Mouse (Mus musculus) thymus, adult 2 months (tissue): ENCODE results near the gene Mrpl34. TPM values are rescaled to one million over a fixed set of nuclear protein-coding genes. Genes with fewer than 3 reads are reported as not detected.

Experiments used
- DNase-seq: peaks from one replicate; pipeline ENCODE4 v3.0.0; 2021
- H3K27ac ChIP-seq: fragments of 200-500 bp; 2 replicates; pipeline ENCODE4 v1.5.1; 2012; ENCODE audit warnings: low read length, control low read depth; ENCODE audit not compliant: control insufficient read depth, insufficient read depth
- H3K27me3 ChIP-seq: fragments of 200-500 bp; 2 replicates; pipeline ENCODE4 v1.6.1; 2012; ENCODE audit warnings: mild to moderate bottlenecking, low read length, moderate library complexity, mixed read lengths; ENCODE audit not compliant: control insufficient read depth, insufficient read depth
- H3K36me3 ChIP-seq: fragments of 200-500 bp; 2 replicates; pipeline ENCODE4 v1.6.1; 2012; ENCODE audit warnings: mild to moderate bottlenecking, low read length, moderate library complexity; ENCODE audit not compliant: control insufficient read depth, insufficient read depth
- H3K4me1 ChIP-seq: fragments of 200-500 bp; replicated peaks from 2 replicates; pipeline ENCODE4 v1.6.1; 2012; ENCODE audit warnings: low read length; ENCODE audit not compliant: control insufficient read depth, insufficient read depth
- H3K4me3 ChIP-seq: fragments of 200-500 bp; 2 replicates; pipeline ENCODE4 v1.5.1; 2012; ENCODE audit warnings: mild to moderate bottlenecking, low read length, control low read depth, moderate library complexity; ENCODE audit not compliant: control insufficient read depth, insufficient read depth
- CTCF ChIP-seq: fragments of 200-500 bp; IDR thresholded peaks from 2 replicates; pipeline ENCODE4 v1.5.1; 2012; ENCODE audit warnings: mild to moderate bottlenecking, control low read depth, low read length, moderate library complexity, borderline replicate concordance; ENCODE audit not compliant: control insufficient read depth, poor library complexity, insufficient read depth; ENCODE audit errors: extremely low read depth
- POLR2A ChIP-seq: fragments of 200-500 bp; IDR thresholded peaks from 2 replicates; pipeline ENCODE4 v1.6.1; 2012; ENCODE audit warnings: mild to moderate bottlenecking, low read length, control low read depth, moderate library complexity; ENCODE audit not compliant: control insufficient read depth, poor library complexity, insufficient read depth; ENCODE audit errors: extremely low read depth
- WGBS: fragments of 180-500 bp; shearing (Covaris S2); methylation state at CpG from one replicate; pipeline ENCODE4 v1.1.7; 2018; 5-methylcytosine and 5-hydroxymethylcytosine counted together
- polyA plus RNA-seq: library from polyadenylated mRNA; depleted of rRNA; stranded (reverse); fragments of >200 nt; gene quantifications from 2 replicates; pipeline ENCODE4 v1.2.3, GENCODE M21; 2012; rRNA removed

The Mrpl34 gene
- polyA plus RNA-seq, 1 experiment: 125 TPM

- no peaks in the 10 kb centered on the region for H3K4me1 ChIP-seq
- 86% methylated on average over 5 of the region's 5 CpGs for WGBS
- no peak for DNase-seq
- no peak overlapping the region for H3K4me3 ChIP-seq
- peaks cover 3% of the 10 kb centered on the region; the same call in 1 of the 2 replicates for H3K27me3 ChIP-seq
- TF ChIP-seq CTCF (no peak), POLR2A (no peak)
- no peak overlapping the region for H3K27ac ChIP-seq
- H3K36me3 ChIP-seq: no peaks in the 10 kb centered on the region
Observed at GRCm38 (mm10) chr8:71515043-71515442, 50.3 kb downstream of the Mrpl34 start.

Other genes with a start within 250 kb of the Mrpl34 start
- gene Myo9b, start 192.2 kb upstream of the Mrpl34 start, polyA plus RNA-seq: 82.5 and 90.7 TPM in 2 replicates
- 17.7 and 18.5 TPM in 2 replicates for gene Haus8, start 192.0 kb upstream of the Mrpl34 start, polyA plus RNA-seq
- gene Use1, start 98.1 kb upstream of the Mrpl34 start, polyA plus RNA-seq: 133 and 156 TPM in 2 replicates
- 34.9 and 36.1 TPM in 2 replicates for gene Ocel1, start 93.7 kb upstream of the Mrpl34 start, polyA plus RNA-seq
- gene Nr2f6, start 83.0 kb upstream of the Mrpl34 start, polyA plus RNA-seq: 71.2 and 71.5 TPM in 2 replicates
- 9.9 and 13.6 TPM in 2 replicates for gene Ushbp1, start 69.2 kb upstream of the Mrpl34 start, polyA plus RNA-seq
- 219 and 225 TPM in 2 replicates for gene Babam1, start 68.1 kb upstream of the Mrpl34 start, polyA plus RNA-seq
- 60.0 and 72.6 TPM in 2 replicates for gene Ankle1, start 58.9 kb upstream of the Mrpl34 start, polyA plus RNA-seq
- gene Abhd8, start 1.3 kb upstream of the Mrpl34 start, polyA plus RNA-seq: 282 and 336 TPM in 2 replicates
- gene Dda1, start 4.2 kb downstream of the Mrpl34 start, polyA plus RNA-seq: 201 and 216 TPM in 2 replicates
- gene Ano8, start 21.0 kb downstream of the Mrpl34 start, polyA plus RNA-seq: 34.8 and 40.7 TPM in 2 replicates
- 56.8 and 58.7 TPM in 2 replicates for gene Gtpbp3, start 23.1 kb downstream of the Mrpl34 start, polyA plus RNA-seq
- gene Plvap, start 46.8 kb downstream of the Mrpl34 start, polyA plus RNA-seq: 59.2 and 62.6 TPM in 2 replicates
- gene Ccdc194, start 60.8 kb downstream of the Mrpl34 start, polyA plus RNA-seq: 0.09 and 0.11 TPM in 2 replicates
- gene Bst2, start 72.5 kb downstream of the Mrpl34 start, polyA plus RNA-seq: 457 and 474 TPM in 2 replicates
- gene Mvb12a, start 78.0 kb downstream of the Mrpl34 start, polyA plus RNA-seq: 166 and 182 TPM in 2 replicates
- 15.5 and 17.2 TPM in 2 replicates for gene Tmem221, start 93.9 kb downstream of the Mrpl34 start, polyA plus RNA-seq
- 0.05 and 0.06 TPM in 2 replicates for gene Nxnl1, start 101.6 kb downstream of the Mrpl34 start, polyA plus RNA-seq
- 174 and 176 TPM in 2 replicates for gene Slc27a1, start 103.9 kb downstream of the Mrpl34 start, polyA plus RNA-seq
- gene Pgls, start 127.2 kb downstream of the Mrpl34 start, polyA plus RNA-seq: 280 and 369 TPM in 2 replicates
- gene Fam129c, start 132.7 kb downstream of the Mrpl34 start, polyA plus RNA-seq: 23.9 and 28.4 TPM in 2 replicates
- 134 and 158 TPM in 2 replicates for gene Colgalt1, start 146.0 kb downstream of the Mrpl34 start, polyA plus RNA-seq
- 1.6 and 2.0 TPM in 2 replicates for gene Unc13a, start 206.8 kb downstream of the Mrpl34 start, polyA plus RNA-seq
- 68.0 and 77.5 TPM in 2 replicates for gene Jak3, start 211.3 kb downstream of the Mrpl34 start, polyA plus RNA-seq
- 42.6 and 56.8 TPM in 2 replicates for gene Insl3, start 224.3 kb downstream of the Mrpl34 start, polyA plus RNA-seq
- 6.3 and 6.9 TPM in 2 replicates for gene B3gnt3, start 236.8 kb downstream of the Mrpl34 start, polyA plus RNA-seq